Mouse (Mus musculus) NIH3T3 (cell line): ENCODE measurements around the gene Fbxl19.

Experiments used
- DNase-seq: peaks from one replicate; pipeline ENCODE4 v3.0.0-alpha.2; 2012; ENCODE audit warnings: low read depth

Fbxl19 gene

GRCm38 (mm10) chr7:127744366-127745045 is at the start of gene Fbxl19:
Fbxl19 (plus strand) TSS chr7:127744543.
- peak; percentile 87 for DNase-seq

- DNase-seq, result no peak
These were observed 45.4 kb upstream of the Fbxl19 start for GRCm38 (mm10) chr7:127698986-127699385.

GRCm38 (mm10) chr7:127700712-127701331 is 43.5 kb upstream of the Fbxl19 start:
- DNase-seq, result peak; percentile 52

- DNase-seq, result no peak
These were observed 40.7 kb upstream of the Fbxl19 start for GRCm38 (mm10) chr7:127703561-127704178.

- DNase-seq, result no peak
These were observed 39.7 kb upstream of the Fbxl19 start for GRCm38 (mm10) chr7:127704598-127704997.

GRCm38 (mm10) chr7:127705706-127706105 is 38.6 kb upstream of the Fbxl19 start:
- DNase-seq, result no peak

- peak; percentile 65 for DNase-seq
These were observed 37.0 kb upstream of the Fbxl19 start for GRCm38 (mm10) chr7:127707045-127707956.

- no peak for DNase-seq
These were observed 36.5 kb upstream of the Fbxl19 start for GRCm38 (mm10) chr7:127707957-127708206.

GRCm38 (mm10) chr7:127708207-127709078 is 35.9 kb upstream of the Fbxl19 start, which contains the start of gene Bcl7c:
Bcl7c (minus strand) TSS chr7:127708933.
- DNase-seq, result peak; percentile 95

GRCm38 (mm10) chr7:127709261-127709979 is 34.9 kb upstream of the Fbxl19 start:
- no peak for DNase-seq

GRCm38 (mm10) chr7:127711031-127711430 is 33.3 kb upstream of the Fbxl19 start:
- DNase-seq, result no peak

- DNase-seq, result peak; percentile 19
These were observed 32.9 kb upstream of the Fbxl19 start for GRCm38 (mm10) chr7:127711456-127711855.

GRCm38 (mm10) chr7:127712461-127713385 is 31.6 kb upstream of the Fbxl19 start, which contains the start of gene Ctf1:
Ctf1 (plus strand) TSS chr7:127712736.
- DNase-seq, result peak; percentile 82

GRCm38 (mm10) chr7:127714816-127715215 is 29.5 kb upstream of the Fbxl19 start:
- DNase-seq, result no peak

GRCm38 (mm10) chr7:127716992-127717391 is 27.4 kb upstream of the Fbxl19 start:
- DNase-seq, result no peak

GRCm38 (mm10) chr7:127718339-127718738 is 26.0 kb upstream of the Fbxl19 start:
- no peak for DNase-seq

- DNase-seq, result no peak
These were observed 25.1 kb upstream of the Fbxl19 start for GRCm38 (mm10) chr7:127719258-127719657.

GRCm38 (mm10) chr7:127725490-127725889 is 18.9 kb upstream of the Fbxl19 start:
- no peak for DNase-seq

GRCm38 (mm10) chr7:127725924-127726323 is 18.4 kb upstream of the Fbxl19 start:
- DNase-seq, result no peak

GRCm38 (mm10) chr7:127727898-127728297 is 16.4 kb upstream of the Fbxl19 start:
- DNase-seq, result peak; percentile 20
